Mouse (Mus musculus) right cerebral cortex, postnatal 10 days (tissue): Measurements from ENCODE around the gene Rab11b.

Experiments used
- DNase-seq, 2 experiments: peaks; one replicate each; pipeline ENCODE4 v3.0.0; 2021; ENCODE audit warnings: low spot score in 2 of 2

Rab11b gene

GRCm38 (mm10) chr17:33717982-33718381, 42.3 kb downstream of the Rab11b start:
- no peak for DNase-seq

- no peak for DNase-seq
Observed at GRCm38 (mm10) chr17:33717246-33717645, 43.1 kb downstream of the Rab11b start.

GRCm38 (mm10) chr17:33714779-33715178, 45.6 kb downstream of the Rab11b start:
- no peak for DNase-seq

- no peak for DNase-seq
Observed at GRCm38 (mm10) chr17:33713271-33713670, 47.1 kb downstream of the Rab11b start.

DNA sequence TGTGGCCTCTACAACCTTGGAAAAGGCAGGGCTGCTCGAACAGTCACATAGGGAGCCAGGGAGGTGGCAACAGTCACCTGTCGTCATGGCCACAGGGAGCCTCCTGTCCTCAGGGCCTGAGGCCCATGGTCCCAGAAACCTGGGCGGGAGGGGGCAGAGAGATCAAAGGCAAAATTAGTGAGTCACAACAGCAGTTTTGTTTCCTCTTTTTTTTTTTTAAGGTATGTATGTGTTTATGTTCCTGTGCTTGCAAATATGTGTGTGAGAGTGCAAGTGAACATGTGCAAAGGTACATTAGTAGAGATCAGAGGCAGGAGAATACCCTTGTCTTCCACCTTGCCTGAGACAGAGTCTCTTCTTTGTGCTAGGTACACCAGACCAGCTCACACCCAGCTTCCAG, 50.5 kb downstream of the Rab11b start:
- DNase-seq: no peak

- DNase-seq: no peak
Observed at GRCm38 (mm10) chr17:33703091-33703490, 57.2 kb downstream of the Rab11b start.

GRCm38 (mm10) chr17:33702178-33702577, 58.2 kb downstream of the Rab11b start:
- DNase-seq: no peak

DNA sequence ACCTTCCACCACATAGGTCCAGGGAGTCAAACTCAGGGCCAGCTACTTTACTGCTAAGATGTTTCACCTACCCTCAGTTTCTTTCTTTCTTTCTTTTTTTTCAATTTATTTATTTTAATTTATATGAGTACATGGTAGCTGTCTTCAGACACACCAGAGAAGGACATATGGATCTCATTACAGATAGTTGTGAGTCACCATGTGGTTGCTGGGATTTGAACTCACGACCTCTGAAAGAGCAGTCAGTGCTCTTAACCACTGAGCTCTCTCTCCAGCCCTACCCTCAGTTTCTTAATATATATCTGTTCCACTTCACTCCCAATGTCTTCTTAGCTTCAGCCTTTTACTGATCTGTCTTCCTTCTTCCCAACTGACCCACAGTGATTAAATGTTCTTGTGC, 64.9 kb downstream of the Rab11b start:
- no peak for DNase-seq
